Mouse (Mus musculus) cerebellum, adult 18-20 months (tissue): ENCODE results near the gene 1700047I17Rik2.
A peak's percentile ranks its signal among the peaks of the same experiment; 100 is the strongest.
"Not testable (repeated sequence)": the region's sequence is repeated elsewhere in the genome, so short reads cannot be mapped to it uniquely, and the experiment has no call there.

ENCODE experiments used
- DNase-seq, 2 experiments: peaks; one replicate each; pipeline ENCODE4 v3.0.0; 2021

The 1700047I17Rik2 gene

GRCm38 (mm10) chr12:55199306-55199705, at the start of gene 1700047I17Rik2:
TSS of gene 1700047I17Rik2 (plus strand) at chr12:55199592.
- not testable (repeated sequence) for DNase-seq

- not testable (repeated sequence) for DNase-seq
These were observed 44.6 kb upstream of the 1700047I17Rik2 start, which contains the start of gene Srp54b for GRCm38 (mm10) chr12:55154559-55155448. TSS of gene Srp54b (plus strand) at chr12:55155104.

GRCm38 (mm10) chr12:55155449-55155783, 44.0 kb upstream of the 1700047I17Rik2 start:
- not testable (repeated sequence) for DNase-seq

- not testable (repeated sequence) for DNase-seq
These were observed 32.3 kb upstream of the 1700047I17Rik2 start for GRCm38 (mm10) chr12:55167034-55167557.

- DNase-seq: not testable (repeated sequence)
These were observed 11.7 kb upstream of the 1700047I17Rik2 start for GRCm38 (mm10) chr12:55187686-55188085.

GRCm38 (mm10) chr12:55189127-55189526, 10.3 kb upstream of the 1700047I17Rik2 start:
- DNase-seq: not testable (repeated sequence)

- DNase-seq: not testable (repeated sequence)
These were observed 407 bp downstream of the 1700047I17Rik2 start for GRCm38 (mm10) chr12:55199799-55200198.

- not testable (repeated sequence) for DNase-seq
These were observed 13.6 kb downstream of the 1700047I17Rik2 start for GRCm38 (mm10) chr12:55212944-55213343.

- DNase-seq: not testable (repeated sequence)
These were observed 30.5 kb downstream of the 1700047I17Rik2 start, which contains the start of gene Srp54c for GRCm38 (mm10) chr12:55229626-55230519. TSS of gene Srp54c (plus strand) at chr12:55230168.

GRCm38 (mm10) chr12:55230520-55230861, 31.1 kb downstream of the 1700047I17Rik2 start:
- DNase-seq: peak in 1 of 2 experiments; percentile 8

GRCm38 (mm10) chr12:55242243-55242642, 42.9 kb downstream of the 1700047I17Rik2 start:
- not testable (repeated sequence) for DNase-seq

- DNase-seq: not testable (repeated sequence)
These were observed 62.6 kb downstream of the 1700047I17Rik2 start for GRCm38 (mm10) chr12:55261950-55262349.

GRCm38 (mm10) chr12:55263385-55263784, 64.0 kb downstream of the 1700047I17Rik2 start:
- DNase-seq: not testable (repeated sequence)
